Mouse (Mus musculus): ENCODE data around the gene Pex26.

The Pex26 gene

GRCm38 (mm10) chr6:121166098-121166552 is 17.3 kb upstream of the Pex26 start:
- DNase-seq (ENCODE audit: low spot score), result no peak

GRCm38 (mm10) chr6:121167381-121167975 is 16.0 kb upstream of the Pex26 start:
- no peak for DNase-seq (ENCODE audit: low spot score)

GRCm38 (mm10) chr6:121171102-121171501 is 12.4 kb upstream of the Pex26 start:
- DNase-seq (ENCODE audit: low spot score), result no peak

DNA sequence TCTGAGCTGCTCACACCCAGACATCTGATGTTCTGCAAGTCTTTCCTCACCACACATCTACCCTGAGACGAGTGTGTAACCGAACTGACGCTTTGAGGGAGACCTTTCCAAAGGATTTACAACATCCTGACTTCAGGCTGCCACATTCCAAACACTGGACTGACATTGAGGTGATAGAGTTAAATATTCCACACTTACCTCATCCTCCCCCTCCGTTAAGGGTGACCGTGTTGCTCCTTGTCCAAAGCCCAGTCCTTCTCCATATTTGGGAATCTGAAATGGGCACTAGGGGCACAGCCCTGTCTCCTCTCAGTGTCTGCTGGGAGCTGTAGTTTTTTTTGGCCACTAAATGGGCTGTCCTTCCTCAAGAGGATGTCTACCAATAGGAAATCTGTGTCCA is 10.0 kb upstream of the Pex26 start:
- DNase-seq (ENCODE audit: low spot score), result no peak

GRCm38 (mm10) chr6:121174761-121175160 is 8.7 kb upstream of the Pex26 start:
- no peak for DNase-seq (ENCODE audit: low spot score)

GRCm38 (mm10) chr6:121176011-121176730 is 7.3 kb upstream of the Pex26 start:
- DNase-seq (ENCODE audit: low spot score), result no peak

DNA sequence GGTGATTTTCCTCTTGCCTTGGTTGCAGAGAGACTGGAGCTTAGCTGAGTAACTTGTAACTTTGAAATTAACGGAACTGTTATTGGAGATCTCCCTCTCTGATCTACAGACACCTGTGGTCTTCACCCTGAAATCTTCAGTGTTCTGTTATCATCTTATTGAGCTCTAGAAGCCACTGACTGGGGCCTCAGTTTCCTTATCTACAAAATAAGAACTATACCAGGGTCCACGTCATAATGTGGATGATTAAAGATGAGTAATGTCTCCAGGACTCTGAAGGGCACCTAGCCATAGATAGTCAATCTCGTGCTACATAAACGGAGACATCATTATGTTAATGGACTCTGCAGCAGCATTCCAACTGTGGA is 6.8 kb upstream of the Pex26 start:
- DNase-seq (ENCODE audit: low spot score), result no peak

DNA sequence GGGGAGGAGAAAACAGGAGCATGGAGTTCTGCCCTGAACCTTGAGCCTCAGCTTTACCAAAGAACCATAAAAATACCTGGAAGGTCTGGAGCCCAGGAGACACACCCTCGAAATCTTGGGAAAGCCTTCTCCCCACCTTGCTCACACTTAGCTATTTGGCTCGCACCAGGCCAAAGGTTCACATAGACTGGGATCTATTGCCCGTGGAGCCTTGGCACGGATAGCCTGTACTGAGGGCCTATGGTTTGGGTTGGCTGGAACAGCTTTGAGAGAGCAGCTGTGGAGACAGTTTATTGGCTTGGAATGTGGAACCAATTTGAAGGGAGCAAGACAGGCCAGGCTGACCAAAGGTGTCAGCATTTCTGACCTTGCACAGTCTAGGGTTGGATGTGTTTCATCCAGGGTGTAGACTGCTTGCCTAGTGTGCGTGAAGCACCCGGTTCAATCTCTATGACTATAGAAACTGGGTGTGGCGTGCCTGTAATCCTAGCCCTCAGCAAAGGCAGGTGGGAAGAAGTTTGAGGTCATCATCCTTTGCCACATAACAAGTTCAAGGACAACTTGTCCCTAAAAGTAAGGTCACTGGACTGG is 6.3 kb upstream of the Pex26 start:
- DNase-seq (ENCODE audit: low spot score), result no peak

DNA sequence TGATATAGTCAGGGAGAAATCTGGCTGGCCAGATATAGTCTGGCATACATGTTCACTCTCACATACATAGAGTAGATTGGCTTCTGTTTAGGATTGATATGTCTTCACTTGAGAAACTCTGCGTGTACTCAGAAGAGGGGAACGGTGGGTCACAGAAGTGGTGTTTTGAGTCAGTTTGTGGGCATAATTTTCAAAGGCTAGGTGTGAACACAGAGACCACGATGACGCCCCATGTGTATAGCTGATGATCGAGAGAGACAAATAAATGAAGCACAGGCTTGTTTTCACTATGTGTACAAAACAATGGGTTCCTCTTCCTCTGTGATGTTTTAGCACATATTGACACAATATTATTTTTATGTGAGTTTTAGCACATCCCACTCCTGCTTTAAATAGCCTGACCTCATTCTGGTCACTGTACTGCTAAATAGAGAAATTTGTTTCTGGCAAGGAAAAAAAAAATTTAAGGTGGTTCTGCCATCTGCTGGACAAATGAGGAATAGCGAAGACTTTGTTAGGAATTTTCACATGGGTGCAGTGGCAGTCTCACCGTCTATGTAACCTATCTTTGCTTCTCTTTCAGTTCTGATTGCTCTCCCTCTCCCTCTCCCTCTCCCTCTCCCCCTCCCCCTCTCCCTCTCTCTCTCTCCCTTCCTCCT is 4.6 kb upstream of the Pex26 start:
- no peak for DNase-seq (ENCODE audit: low spot score)

- DNase-seq (ENCODE audit: low spot score), result no peak
Measured at GRCm38 (mm10) chr6:121179846-121180245, 3.6 kb upstream of the Pex26 start.

DNA sequence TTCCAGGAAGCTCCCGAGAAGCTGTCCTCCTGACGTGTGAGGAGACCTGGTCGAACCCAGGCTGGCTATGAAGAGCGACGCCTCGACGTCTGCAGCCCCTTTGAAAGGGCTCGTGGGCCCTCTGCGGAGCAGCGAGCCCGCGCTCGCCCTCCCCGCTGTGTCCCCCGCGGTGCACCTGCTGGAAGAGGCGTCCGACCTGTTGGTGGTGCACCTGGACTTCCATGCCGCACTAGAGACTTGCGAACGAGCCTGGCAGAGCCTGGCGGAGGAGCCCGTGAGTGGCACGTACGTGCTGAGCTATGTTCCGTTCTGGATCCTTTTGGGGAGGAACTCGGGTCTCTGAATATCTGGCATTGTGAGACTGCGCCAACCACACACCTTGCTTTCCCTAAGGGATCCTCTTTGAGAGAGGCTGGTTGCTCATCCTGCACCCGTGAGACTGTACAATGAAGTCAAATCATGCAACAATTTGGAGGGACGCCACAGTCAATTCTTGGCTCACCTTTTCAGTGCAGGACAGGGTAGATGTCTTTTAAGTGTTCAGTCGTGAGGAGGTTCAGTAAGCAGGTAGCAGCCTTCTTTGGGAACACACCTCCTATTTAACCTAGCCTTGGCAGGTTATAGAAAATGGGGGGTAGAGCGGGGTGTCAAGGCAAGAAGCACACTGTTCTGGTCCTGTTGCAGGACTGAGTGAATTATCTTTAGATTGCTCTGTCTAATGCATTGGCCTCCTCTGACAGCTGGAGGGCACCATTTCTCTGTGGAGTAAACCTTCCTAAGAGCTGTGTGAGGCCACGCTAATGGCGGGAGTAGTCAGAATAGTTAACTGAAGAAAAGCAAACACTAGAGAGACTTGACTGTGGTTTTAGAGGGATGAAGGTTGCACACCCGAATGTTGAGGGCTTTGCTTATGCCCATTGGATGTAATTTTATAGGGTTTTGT is 1.0 kb downstream of the Pex26 start:
- no peak for DNase-seq (ENCODE audit: low spot score)

GRCm38 (mm10) chr6:121185232-121185631 is 1.8 kb downstream of the Pex26 start:
- no peak for DNase-seq (ENCODE audit: low spot score)

- DNase-seq (ENCODE audit: low spot score), result no peak
Measured at GRCm38 (mm10) chr6:121191261-121192009, 8.0 kb downstream of the Pex26 start.

DNA sequence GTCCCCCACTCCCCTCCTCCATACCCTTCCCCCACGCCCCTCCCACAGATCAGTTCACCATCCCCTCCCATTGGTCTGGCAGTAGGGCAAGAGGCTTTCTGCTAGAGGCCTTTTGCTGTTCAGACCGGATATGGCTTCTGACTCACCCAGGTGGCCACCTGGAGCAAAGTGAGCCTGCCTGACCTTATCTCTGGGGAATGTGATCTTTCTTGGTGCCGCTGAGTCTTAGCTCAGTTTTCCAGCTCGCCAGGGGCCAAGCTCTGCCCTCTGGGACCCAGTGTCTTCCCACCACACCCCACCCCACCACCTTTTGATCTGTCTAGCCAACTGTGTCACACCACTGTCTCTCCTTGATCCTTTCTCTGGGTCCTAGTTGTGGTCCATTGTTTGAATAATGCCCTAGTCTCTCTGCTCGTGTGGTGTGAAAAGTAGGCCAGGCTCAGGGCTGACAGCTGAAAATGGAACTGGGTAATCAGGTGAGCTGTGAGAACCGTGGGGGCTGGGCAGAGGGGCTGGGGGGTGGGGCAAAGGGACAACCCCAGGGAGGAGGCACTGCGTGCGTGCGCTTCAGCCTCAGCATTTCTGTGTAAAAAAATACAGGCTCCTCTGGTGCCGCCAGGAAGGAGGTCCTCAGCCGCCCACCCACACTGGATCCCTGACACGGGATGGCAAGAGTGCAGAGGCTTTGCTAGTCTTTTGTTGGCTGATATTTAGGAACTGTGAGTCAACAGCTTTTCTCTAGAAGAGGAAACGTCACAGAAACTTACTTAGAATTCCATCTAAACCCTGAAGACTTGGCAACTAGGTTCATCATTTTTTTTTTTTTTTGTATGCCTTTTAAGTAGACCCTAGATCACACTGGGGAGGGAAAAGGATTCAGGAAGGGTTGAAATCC is 10.8 kb downstream of the Pex26 start:
- DNase-seq (ENCODE audit: low spot score), result no peak

GRCm38 (mm10) chr6:121194956-121195731 is 11.7 kb downstream of the Pex26 start:
- DNase-seq (ENCODE audit: low spot score), result no peak

DNA sequence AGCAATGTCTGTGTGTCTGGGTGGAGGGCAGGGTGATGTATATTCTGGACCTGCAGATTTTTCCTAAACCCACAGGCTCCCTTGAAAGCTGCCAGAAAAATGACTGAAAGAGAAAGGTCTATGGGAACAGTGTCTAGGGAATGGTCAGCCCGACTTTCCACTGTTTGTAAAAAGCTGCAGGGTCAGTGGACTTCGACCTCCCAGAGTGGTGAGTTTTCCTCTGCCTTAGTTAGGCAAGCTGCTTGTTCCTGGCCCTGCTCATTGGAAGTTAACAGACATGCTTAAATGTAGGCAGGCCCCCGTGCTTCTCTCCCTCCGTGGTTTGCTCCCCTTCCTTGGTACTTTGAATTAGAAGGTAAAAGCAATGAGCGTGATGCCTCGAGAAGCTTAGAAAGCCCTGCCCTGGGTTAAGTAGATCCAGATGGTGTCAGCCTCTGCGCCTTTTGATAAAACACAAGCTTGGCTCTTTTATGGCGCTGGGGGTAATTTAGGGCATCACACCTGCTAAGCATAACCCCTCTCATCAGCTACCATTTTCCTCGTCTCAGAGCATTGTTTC is 14.4 kb downstream of the Pex26 start:
- no peak for DNase-seq (ENCODE audit: low spot score)

DNA sequence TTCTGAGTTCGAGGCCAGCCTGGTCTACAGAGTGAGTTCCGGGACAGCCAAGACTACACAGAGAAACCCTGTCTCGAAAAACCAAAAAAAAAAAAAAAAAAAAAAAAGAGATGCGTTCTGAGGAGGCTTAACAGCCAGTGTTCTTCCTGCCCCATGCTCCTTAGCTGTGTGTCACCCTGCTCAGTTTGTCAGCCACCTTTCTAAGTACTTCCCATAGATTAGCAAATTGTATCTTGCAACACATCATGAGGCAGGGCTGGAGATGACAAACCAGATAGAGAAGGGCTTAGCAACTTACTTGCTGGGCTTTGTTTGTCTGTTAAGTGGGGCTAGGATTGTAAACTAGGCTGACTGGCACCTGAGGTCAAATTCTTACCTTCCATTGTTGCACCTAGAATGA is 17.0 kb downstream of the Pex26 start:
- DNase-seq (ENCODE audit: low spot score), result no peak

- DNase-seq (ENCODE audit: low spot score), result no peak
Measured at GRCm38 (mm10) chr6:121202026-121202425, 18.6 kb downstream of the Pex26 start.

- DNase-seq (ENCODE audit: low spot score), result no peak
Measured at GRCm38 (mm10) chr6:121206481-121206880, 23.0 kb downstream of the Pex26 start.

Measured in left cerebral cortex, adult 11 months (tissue).